Mouse (Mus musculus): ENCODE results near the gene Nkain2.

- TF ChIP-seq EP300 (optimal IDR thresholded peaks at IDR 0.05) (no peak), CTCF (IDR thresholded peaks at IDR 0.05; ENCODE audit: low read depth) (no peak)
Observed at GRCm38 (mm10) chr10:32604448-32604847, 285.8 kb downstream of the Nkain2 start.
